Mouse (Mus musculus) right cerebral cortex, postnatal 36 days (tissue): ENCODE results near the gene Papola.

Experiments used
- DNase-seq, 2 experiments: peaks; one replicate each; pipeline ENCODE4 v3.0.0; 2022; ENCODE audit warnings: low spot score in 2 of 2, mixed read lengths in 1 of 2

Gene Papola

DNA sequence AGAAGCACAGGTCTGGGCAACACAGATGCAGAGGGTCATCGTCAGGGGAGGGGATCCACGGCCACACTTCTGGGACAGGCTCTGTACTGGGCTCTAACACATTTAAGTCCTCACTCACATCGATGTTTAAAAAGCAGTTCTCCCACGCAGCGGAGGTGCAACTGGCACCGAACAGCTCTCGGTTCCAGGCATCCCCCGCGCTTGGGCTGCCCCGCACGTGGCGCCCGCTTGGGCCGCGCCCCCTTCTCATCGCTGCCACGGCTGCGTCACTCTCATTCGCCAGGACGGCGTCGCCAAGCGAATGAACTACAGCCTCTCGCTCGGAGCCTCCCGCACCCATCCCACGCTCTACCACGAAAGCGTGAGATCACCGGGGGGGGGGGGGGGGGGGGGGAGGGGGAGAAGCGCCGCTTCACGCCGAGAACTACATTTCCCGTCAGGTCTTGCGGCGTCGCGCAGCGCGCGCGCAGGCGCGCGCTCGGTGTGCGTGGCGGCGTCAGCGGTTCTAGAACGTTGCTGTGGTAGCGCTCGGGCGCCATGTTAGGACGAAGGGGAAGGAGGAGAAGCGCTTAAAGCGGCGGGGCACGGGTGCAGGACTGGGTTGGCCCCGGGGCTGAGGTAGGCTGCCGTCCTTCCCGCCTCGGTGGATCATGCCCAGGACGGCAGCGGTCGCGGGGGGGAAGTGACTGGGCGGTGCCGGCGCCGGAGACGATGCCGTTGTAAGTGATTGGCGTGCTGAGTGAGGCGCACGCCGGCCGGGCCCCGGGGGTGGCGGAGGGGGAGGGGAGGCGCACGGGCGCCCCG is at the start of gene Papola:
Papola (plus strand) TSS at position 499 of the 804 bp plus-strand sequence.
- peak; percentile 88 to 92 for DNase-seq

- DNase-seq = no peak
These were observed 49.1 kb upstream of the Papola start for GRCm38 (mm10) chr12:105735226-105735888.

DNA sequence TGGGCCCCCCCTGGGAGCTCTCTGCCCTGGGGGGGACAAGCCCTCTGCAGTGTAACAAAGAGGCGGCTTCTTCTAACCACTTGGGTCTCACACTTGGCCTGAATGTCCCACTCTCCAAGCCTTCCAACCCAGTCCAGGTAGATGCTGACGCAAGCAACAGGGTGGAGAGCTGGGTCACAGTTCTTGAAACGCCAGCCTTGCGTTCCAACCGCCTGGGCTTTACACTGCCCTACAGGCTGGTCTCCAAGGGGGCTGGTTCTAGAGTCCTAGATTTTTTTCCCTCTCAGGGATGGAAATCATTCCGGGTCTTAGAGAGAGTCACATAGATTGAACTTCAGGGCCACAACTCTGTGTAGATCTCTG is 48.6 kb upstream of the Papola start:
- no peak for DNase-seq

DNA sequence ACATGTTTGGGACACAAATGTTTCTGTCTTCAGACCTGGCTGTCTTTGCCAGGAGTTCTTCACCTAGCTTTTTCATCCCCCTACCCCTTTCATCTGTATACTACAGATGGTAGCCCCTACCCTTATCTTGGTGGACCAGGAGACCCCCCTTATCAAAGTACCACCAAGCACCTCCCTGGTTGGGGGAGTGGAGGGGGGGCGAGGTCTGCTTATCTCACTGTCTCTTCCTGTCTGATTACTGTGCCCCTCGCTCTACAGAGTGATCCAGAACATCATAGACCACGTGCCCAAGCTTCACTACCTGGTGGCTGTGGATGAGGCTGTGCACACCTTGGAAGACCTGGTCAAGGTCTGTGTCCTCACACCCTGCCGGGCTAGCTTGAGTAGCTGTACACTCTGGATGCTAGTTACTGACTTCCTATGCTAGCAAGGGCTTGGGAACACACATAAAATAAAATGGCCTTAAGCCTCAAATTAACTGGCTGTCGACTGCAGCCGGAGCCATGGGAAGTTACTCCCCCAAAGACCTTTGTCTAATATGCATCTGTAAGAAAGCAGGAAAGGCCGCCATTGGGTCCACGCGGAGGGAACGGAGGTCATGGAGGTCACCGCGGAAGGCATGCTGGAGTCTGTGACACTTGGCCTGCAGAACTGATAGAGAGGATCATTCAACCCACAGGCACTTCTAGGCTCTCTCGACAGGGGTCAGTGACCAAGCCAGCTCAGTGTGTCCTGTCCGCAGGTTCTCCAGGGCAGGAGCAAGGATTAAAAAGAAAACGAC is 46.0 kb upstream of the Papola start:
- no peak for DNase-seq

DNA sequence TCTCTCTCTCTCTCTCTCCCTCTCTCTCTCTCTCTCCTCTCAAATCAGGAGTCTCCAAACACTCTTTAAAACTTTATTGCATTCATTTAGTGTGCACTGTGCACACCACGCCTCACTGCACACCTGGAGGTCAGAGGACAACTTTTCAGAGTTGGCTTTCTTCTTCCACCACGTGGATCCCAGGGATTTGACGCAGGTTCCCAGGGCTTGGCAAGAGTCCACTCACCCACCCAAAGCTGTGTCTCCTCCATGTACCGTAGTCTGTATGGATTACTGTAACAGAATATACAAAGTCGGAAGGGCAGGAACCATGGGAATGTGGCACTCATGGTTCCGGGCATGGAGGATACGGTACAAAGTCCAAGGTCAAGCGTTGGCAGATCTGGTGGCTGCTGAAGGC is 44.8 kb upstream of the Papola start:
- DNase-seq = no peak

GRCm38 (mm10) chr12:105748114-105748513 is 36.4 kb upstream of the Papola start:
- DNase-seq = no peak

DNA sequence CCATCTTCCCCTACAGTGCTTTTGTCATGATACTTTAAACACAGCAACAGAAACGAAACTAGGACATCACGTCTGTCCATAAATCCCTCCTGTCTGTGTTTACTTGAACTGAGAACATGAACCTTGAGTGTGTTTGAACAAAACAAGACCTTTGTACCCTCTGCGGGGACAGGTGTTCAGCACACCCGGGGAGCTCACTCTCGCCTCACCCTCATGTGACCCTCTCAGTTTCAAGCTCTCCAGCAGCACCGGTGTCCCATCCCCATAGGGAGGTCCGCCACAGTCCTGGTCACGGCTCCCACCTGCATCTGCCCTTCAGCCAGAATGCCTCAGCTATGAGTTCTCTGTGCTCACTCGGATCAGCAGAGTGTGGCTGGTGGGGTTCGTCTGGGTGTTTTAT is 30.7 kb upstream of the Papola start:
- no peak for DNase-seq

- no peak for DNase-seq
These were observed 26.5 kb upstream of the Papola start for GRCm38 (mm10) chr12:105757816-105758497.

- DNase-seq = no peak
These were observed 25.6 kb upstream of the Papola start for GRCm38 (mm10) chr12:105758911-105759310.

DNA sequence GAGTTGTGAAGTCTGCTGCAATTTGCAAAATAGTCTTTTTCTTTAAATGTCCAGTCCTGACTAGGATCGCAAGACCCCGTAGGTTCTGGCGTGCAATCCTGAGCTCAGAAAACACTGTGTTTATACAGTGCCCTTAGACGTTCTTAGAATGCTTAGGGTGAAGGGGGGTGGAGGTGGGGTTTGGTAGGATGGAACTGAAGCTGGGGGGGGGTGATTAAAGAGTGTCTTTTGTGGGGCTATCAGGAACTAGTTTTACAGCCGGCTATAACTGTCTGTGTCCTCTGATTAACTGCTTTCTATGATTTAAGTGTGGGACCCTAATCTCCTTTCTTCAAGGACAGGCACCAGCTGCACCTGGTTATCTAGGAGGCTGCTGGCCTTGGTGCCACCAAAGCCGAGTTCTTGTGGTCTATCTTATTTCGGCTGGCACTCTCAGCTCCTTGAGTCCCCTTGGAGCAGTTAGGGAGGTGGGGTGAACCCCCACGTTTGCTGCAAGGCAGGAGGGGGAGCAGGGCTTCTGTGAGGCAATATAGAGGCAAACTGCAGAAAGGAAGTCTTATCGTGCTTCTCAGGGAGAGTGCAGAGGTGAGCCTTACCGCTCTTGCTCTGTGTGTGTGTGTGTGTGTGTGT is 24.5 kb upstream of the Papola start:
- no peak for DNase-seq

DNA sequence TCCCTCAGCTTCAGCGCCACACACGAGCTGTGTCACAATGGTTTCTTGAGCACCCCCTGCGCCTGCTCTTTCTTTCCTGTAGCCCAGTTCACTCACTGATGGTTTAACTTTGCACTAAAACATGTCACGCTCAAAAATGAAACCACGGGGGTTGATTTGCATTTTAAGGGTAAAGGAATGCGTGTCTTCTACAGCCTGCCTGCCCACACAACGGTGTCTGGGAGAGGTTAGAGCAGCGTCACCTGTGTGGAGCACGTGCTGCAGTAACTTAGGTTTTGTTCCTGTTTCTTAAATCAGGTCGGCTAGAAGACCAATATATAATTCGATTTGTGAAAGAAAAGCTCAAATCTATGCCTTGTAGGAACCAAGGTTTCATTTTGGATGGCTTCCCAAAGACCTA is 23.3 kb upstream of the Papola start:
- DNase-seq = peak in 1 of 2 experiments; percentile 6

- DNase-seq = no peak
These were observed 22.9 kb upstream of the Papola start for GRCm38 (mm10) chr12:105761629-105762028.

GRCm38 (mm10) chr12:105769700-105770099 is 14.8 kb upstream of the Papola start:
- no peak for DNase-seq

GRCm38 (mm10) chr12:105774871-105775270 is 9.6 kb upstream of the Papola start:
- no peak for DNase-seq

DNA sequence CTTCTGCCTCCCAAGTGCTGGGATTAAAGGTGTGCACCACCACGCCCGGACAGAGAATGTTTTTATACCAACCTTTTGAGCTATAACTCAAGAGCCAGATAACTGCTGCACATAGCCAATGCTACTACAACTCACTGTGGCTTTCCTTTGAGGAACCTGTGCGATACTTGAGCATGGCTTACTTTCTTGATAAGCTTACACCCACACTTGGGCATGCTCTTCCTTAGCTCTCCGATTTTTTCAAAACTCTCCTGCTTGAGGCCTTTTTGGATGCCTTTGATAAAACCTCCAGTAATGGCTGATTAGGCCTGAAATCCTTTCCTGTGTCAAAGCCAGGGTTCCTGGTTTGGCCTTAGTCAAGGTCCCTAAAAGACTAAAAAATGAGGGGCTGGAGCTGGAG is 6.8 kb upstream of the Papola start:
- DNase-seq = no peak

DNA sequence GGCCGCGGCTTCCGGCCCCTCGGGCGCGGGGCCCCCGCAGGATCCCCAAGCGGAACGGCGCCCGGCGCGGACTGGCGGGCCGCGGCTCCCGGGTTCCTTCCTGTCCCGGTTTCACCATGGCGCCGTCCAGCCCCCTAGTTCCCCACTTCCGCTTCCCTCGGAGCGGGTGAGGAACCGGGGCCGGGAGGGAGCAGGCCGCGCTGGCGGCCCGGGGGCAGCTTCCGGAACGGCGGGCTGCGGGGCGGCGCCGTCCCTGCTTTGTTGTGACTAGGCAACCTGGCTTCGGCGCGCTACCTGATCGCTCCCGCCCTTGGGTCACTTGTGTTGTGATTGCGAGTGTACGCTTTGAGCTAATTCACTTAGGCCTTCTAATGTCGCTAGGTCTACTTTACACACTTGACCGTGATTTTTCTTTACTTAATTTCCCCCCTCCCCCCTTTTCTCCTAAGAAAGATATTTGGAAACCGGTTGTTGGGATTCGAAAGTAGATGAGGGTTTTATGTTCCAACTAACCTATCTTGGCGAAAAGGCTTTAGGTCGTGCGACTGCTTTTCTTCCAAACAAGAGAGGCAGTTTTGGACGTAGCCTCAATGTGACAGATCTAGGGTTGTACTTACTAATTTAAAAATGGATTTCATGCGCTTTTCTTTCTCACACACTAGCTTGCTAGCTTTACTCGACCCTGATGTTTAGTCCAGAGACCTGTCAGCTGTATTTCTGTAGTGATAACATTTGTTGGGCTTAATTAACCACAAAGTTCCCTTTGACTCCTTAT is 693 bp downstream of the Papola start:
- DNase-seq = peak in 1 of 2 experiments; percentile 47

- no peak for DNase-seq
These were observed 1.6 kb downstream of the Papola start for GRCm38 (mm10) chr12:105786113-105786512.

DNA sequence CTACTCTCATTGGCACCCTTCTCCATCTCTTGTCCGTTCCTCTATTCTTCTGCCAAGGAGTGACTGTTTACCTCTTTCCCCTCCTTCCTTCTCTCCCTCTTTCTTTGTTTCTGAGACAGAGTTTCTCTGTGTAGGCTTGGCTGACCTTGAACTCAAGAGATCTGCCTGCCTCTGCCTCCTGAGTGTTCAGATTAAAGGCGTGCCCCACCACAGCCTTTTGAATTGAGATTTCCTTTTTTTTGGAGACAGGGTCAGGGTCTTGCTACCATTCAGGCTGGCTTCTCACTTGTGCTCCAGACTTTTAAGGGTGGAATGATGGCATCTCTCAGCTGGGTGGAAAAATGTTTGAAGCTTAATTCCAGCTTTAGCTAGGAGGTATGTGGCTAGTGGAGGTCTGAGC is 3.1 kb downstream of the Papola start:
- no peak for DNase-seq

GRCm38 (mm10) chr12:105789885-105790284 is 5.4 kb downstream of the Papola start:
- DNase-seq = no peak

- DNase-seq = no peak
These were observed 10.4 kb downstream of the Papola start for GRCm38 (mm10) chr12:105794896-105795295.

DNA sequence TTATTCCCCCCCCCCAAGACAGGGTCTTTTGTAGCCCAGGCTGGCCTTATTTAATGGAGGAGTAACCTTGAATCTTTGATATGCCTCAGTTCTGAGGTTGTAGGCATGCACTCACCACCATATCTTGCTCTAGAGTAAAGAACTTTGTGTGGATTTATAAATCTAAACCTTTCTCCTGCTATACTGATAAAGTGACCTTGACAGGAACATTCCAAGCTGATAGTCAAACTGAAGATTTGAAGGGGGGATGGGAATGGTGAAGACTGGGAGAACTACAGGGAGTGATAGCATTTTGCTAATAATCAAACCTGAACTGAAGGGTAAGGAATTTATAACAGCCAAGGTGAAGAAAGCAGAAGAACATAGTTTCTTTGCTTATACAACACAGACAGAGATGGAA is 13.5 kb downstream of the Papola start:
- DNase-seq = no peak
